Mouse (Mus musculus) gonadal fat pad, adult 2 months (tissue): ENCODE measurements at regions not wholly inside any gene's neighbourhood (a gene's known extent, or its start where the extent isn't known, plus 50 kb on each side); places are given as distances from the start of the nearest gene placed in this dataset.

Experiments used
- DNase-seq: peaks from one replicate; pipeline ENCODE4 v3.0.0-alpha.2; 2012; ENCODE audit warnings: low read depth

DNA sequence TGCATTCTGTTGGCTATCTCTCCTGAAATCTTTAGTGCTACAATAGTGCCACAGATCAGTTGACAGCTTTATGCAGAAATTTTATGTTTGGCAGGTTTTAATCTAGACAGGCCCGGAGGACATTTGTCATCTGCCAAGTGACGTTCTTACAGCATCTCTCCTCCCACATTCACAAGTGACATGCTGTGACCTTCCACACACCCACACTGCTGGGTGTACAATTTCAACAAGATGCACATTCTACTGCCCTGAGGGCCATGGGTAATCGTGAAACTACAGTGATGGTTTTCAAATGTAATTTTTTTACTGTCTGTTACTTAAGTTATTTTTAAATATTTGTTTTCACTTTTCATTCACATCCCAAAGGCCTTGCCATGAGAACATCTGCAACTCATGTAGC is 639.2 kb upstream of the Gm11114 start:
- DNase-seq = peak; percentile 26

DNA sequence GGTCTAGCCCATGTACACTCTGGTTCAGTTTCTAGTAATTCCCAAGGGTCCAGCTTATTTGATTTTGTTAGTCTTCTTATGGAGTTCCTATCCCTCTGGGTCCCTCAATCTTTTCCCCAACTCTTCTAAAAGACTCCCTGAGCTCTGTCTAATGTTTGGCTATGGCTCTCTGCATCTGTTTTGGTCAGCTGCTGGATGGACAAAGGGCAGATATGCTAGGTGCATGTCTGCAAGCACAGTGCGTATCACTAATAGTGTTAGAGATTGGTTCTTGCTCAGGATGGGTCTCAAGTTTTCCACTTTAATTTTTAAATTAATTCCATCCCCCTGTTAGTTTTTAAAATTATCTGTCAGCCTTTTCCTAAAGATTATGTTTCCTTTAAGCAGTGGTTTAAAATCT is 634.2 kb upstream of the Gm11114 start:
- no peak for DNase-seq

DNA sequence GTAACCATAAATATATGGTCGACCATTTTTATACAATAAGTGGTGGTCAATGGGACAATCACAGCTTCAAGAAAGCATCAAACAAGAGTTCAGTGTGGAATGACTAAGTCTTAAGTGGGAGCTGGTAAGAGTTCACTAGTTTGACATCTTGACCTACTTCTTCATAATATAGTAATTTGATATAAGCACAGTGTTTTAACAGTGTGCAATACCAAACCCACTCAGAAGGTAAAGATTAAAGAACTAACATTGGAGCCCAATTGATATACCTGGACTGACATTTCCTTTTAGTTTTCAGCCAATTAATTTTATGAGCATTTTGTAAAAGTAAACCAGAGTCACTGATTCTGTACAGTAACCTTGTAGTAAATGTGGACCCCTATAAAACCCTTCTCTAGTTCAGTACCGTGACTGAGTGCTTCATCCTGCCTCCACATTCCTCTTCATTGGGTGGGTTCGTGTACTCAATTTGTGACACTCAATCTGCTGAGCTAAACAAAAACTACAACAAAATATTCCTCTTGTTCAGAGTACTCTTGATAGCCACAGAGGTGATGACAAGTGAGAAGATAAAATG is 593.9 kb upstream of the Gm11114 start:
- no peak for DNase-seq

DNA sequence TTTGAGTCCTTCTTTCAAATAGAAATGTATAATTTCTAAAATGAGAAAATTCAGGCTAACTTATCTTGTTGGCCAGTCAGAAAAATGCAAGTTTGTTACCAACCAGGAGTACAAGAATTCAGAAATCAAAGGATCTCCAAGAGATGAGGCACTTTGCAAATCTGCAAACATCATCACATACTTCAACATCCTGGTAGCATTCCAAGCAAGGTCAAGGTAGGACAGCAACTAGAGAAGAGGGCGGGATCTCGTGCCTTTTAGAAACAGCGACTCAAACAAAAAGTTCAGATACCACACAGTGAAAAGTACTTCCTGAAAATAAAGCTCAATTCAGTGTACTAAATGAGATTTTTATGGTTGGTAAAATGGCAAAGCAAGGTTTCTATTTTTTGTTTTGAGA is 593.2 kb upstream of the Gm11114 start:
- DNase-seq = no peak

DNA sequence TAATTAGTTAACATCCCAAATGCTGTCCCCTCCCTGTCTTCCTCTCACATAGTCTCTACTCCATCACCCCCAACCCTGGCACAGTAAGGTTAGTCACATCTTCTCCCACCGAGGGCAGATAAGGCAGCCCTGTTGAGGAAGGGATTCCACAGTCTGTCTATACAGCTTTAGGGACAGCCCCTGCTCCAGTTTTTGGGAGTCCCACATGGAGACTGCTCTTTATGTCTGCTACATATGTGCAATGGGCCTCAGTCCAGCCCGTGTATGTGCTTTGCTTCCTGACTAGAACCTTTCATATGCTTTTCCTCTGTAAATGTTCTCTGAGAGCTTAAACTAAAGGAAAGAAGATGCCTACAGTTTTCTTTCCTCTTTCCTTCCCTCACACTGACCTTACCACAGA is 592.1 kb upstream of the Gm11114 start:
- DNase-seq = no peak

DNA sequence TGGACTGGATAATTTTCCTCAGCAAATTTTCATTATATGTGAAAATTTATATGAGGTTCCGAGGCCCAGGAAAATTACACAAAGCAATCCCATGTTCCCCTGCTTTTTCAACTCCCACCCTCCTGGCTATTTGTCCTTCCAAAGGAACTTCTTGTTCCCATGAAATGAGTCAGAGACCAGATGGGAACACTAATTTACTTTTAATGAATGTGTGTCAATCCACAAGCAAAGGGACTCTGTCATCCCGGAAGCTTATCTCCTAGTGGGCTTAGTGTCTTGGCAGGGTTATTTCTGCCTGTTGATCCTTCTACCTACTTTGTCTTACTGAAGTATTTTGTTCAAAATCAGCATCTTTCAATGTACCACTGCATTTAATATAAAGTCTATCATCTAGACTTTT is 573.3 kb upstream of the Gm11114 start:
- DNase-seq = no peak

DNA sequence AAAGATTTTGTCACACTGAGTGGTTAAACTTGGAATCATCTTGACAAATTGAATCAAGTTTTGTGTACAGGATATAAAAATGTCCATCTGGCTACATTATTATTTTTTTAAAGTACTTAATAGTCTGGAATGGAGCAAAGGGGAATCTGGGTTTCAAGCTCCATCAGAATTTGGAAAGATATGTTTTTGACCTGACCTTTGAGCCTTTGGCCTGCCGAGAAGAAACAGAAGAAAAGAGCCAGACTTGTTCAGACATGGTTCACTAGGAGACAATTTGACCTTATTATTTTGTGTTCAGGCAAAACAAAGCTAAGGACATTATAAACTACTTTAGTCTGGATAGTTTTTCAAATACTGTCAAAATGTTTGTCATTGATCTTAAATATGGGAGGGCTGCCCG is 572.2 kb upstream of the Gm11114 start:
- no peak for DNase-seq

DNA sequence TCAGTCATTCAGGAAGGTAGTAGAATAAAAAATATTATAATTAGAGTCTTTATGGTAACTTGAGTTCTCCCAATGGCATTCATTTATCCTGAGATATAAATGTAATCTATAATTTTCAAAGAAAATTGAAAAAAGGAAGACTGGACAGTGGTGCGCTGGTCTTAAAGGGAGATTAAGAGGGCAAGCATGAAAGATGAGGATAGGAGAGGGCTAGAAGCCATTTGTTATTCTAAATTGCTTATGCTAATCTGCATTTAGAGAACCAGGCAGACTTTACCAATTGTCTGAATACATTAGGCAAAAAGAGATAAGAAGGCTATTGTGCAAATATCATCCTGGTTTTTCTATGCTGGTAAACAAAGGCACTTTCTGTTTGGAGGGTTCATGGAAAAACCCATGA is 558.2 kb upstream of the Gm11114 start:
- DNase-seq = no peak

DNA sequence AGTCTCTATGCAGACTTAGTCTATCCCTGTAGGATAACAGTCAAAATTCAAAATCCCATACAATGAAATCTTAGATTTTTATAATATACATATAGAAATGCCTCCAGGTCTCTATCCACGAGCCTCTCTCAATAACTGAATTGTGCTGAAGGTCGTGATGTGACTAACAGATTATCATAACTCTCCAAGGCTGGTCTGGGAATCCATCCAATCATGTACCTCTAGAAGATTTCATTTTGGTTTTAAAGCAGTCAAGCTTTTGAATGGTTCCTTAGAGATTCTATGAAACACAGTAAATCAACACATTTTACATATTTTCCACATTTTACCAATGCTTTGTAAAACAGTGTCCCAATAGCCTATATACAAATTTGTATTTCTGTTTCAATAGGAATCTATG is 557.7 kb upstream of the Gm11114 start:
- no peak for DNase-seq

DNA sequence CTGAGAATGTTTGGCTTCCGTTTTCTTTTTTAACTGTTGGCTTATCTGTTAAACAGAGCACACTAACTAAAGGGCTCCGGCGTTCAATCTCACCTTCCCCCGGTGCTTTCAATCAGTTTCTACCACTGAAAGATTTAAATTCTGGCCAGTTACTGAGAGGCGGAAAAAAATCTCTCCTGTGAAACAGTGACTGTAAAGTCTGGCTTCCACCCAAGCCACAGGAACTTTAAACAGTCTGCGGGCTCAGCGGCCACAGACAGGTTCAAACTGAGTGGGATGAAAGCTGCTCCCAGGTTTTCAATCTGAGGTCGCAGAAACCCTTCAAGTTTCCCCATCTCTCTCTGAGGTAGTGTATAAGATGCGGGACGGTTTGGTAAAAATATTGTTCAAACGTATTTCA is 538.2 kb upstream of the Gm11114 start:
- DNase-seq = no peak

DNA sequence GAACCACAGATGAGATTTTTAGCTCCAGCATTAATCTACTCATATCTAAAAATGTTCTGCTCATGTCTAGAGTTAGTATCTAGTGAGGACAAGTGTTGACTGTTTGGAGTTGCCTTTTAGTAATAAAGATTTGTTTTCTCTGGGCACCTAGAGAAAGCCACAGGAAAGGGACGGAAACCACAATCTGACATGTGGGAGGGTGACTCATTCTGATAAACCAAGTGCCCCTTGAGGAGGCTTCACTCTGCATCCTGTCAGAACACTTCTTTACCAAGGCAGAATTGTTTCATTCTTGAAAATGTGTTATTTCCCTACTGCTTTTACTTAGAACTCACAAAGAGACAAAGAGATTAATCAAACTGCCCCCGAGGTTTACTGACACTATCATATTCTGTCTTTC is 537.4 kb upstream of the Gm11114 start:
- no peak for DNase-seq

DNA sequence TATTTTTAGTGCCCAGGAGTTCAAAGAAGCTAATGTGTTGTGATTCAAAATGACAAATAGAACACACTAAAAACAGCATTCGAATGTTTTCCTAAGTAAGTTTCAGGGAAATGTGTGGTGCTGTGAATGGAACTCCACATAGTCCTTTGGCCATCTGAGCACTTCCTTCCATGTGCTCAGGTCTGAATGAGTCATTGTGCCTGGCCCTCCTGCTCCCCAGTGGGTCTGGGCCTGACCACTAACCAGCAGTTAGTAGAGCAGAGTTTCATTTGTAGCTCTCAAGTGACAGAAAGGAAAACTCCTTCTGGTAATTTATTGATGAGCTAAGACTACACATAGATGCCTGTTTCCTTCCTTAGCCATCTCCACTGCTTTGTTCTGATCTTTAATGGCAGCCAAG is 533.4 kb upstream of the Gm11114 start:
- DNase-seq = no peak

DNA sequence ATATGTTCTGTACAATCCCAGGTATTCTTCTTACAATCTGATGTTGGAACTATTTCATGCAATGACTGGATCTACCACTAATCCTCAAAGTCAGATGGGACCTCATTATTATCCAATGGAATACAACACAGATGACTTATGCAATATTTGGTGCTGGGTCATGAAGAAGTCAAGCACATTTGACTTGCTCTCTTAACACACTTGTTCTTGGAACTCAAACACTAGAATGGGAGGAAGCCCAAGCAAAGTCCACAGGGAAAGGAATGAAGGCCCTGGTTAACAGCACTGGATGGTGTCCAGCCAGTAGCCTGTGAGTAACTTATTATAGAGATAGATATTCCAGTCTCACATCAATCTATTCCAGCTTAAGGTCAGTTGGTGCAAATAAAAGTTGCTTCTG is 486.8 kb upstream of the Gm11114 start:
- DNase-seq = no peak

DNA sequence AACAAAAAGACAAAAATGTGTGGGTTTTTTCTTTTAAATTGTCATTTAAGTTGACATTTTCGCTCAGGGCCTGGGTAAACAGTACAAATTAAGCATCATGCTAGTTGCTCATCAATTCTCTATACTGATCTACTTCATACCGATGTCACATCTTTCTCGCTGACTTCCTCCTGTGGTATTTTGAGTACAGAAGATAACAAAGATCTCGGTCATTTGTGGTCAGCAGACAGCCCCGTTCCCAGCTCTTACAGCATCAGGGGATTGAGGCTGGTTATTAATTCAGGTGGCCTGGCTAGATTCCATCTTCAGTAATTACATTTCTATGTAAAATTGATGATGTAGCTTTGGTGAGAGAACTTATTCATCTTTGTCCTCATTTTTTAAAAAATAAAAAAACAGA is 483.6 kb upstream of the Gm11114 start:
- DNase-seq = no peak

DNA sequence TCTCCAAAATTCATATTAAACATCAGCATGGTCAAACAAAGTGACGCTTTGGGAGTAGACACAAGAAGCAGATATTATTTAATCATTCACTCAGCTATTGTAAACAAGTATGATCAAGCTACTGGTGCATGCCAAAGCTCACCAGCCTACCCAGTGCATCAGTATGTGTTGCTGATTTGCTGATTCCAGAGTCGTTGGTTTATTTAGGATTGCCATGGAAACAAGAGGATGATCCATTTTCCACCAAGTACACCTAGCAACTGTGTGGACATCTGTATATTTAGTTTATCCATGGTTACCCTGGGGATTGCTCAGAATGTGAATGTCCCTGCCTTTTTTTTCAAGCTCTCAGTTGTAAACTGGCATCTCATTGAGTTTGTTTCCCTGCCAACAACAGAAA is 481.9 kb upstream of the Gm11114 start:
- no peak for DNase-seq

DNA sequence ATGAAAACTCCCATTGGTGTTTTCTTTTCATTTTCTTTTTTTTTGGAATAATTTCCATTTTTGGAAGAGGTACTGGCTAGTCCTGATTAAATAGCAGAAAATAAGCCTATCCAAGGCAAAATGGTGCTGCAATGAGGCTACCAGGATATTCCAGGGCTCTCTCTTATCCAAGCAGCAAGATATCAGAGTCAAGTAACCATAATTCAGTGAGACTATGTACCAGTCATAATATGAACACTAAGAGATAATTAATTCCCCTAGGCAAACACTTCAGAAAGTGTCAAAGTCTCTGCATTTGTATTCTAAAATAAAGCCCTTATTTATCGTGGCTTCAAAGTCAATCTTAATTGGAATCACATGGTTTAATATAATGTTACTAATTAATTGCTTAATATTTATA is 475.1 kb upstream of the Gm11114 start:
- no peak for DNase-seq

DNA sequence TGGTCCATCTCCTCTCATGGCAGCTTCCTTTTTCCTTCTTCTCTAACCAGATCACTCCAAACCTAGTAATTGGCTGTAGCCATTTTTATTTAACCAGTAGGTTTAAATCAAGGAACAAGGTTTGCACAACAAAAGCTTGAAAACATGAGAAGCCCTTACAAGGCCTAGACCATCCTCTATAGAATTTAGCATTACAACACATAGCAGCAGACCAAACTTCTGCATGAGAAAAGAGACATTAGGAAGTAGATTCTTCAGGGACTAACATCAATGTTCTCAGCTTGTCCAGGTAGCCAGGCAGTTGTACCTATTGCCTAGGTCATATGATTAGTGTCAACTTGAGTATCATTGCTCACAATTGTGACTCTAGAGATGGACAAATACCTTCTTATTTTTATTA is 468.6 kb upstream of the Gm11114 start:
- no peak for DNase-seq

DNA sequence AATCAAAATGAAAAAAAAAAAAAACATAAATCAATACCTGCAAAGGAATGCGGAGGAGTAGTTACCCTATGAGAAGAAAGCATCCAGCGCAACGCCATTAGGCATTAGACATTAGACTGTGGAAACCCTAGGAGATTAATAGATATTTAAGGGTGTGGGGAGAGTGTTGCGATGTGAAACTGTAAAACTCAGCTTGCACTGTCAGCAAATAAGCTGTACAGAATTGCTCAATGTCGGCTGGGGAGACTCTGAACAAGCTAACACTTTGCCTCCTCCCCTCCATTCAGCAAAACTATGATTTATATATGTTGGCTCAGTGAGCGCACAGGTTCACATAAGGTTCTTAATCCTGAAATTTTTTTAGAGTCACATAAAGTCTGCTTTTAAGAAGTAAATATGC is 451.0 kb upstream of the Gm11114 start:
- DNase-seq = no peak

DNA sequence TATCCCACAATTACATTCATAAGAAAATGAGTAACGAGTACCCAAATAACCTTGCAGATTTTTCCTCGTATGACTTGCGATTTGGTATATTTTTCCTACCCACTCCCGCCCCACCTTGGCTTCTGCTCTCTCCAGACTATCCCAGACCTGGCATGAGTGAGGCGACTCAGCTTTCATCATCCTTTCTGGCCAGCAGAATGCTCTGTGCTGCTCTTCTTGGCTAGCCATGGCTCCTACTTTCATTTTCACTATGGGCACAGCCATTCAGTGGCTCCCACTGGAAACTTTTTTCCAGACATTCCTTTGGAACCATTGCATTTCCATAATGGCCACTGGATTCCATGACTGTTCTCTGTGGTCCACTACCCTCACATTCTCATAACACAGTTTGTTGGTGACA is 449.1 kb upstream of the Gm11114 start:
- DNase-seq = no peak

DNA sequence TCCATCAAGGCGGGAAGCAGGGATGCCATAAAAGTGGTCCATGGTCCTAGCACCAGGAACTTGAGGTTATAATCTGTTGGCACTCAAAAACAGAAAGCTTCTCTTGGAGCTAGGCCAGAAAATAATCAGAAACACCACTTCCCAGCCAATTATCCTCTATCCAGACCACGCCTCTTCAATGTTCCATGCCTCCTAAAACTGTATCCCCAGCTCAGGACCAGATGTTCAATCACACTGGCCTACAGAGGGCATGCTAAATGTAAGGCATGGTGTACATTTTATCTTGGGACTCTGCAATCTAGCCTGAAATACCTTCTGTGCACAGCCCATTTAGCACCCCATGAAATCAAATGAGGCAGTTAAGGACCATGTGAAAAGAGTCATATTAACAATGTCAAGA is 418.4 kb upstream of the Gm11114 start:
- no peak for DNase-seq

DNA sequence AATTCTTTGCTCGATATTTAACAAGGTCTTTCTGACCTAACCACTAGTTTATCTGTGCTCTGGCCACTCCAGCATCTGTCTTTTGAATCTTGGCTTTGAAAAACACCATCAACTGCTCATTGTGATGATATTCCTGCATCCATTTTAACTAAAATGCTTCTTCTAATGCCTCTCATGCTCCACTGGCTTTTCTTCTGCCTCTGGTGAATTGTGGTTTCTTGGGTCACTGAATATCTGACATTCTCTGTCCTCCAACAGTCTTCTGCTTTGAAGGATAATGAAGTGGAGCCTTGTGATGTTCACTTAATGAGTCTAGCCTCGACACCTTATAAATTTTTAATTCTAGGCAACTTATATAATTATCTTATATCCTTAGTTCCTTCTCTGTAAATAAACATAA is 416.5 kb upstream of the Gm11114 start:
- DNase-seq = no peak

DNA sequence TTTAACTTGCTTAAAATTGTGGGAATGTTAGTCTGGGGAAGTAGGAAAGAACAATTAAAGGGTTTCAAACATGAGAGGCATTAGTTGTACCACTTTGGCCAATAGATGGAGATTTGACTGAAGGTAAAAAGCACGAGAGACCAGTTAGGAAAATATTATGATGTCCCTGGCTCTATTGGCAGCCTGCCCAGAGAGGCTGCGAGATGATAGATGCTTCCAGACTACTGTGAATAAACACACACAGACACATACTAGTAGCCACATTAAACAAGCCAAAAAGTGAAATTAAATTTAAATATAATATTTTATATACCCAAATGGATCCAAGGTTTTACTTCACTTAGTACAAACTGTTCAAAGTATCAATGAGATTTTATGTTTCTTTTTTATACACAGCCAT is 411.9 kb upstream of the Gm11114 start:
- no peak for DNase-seq

DNA sequence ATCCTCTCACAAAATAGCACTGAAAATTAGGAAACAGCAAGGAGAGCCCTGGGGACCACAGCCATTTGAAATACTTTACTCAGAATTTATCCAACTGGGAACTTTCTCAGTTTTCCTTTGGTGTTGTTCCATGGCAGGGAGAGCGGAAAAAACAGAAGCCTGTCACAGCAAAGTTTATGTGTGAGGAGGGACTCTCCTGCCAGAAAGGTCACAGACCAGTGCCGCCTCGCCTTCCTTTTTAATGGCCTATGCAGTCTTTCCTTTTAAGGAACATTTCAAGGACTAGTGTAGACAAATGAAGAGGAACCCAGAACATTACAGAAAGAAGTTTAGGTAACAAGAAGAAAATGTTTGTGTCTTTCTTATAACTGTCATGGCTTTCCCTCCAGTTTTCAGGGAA is 406.3 kb upstream of the Gm11114 start:
- DNase-seq = no peak

DNA sequence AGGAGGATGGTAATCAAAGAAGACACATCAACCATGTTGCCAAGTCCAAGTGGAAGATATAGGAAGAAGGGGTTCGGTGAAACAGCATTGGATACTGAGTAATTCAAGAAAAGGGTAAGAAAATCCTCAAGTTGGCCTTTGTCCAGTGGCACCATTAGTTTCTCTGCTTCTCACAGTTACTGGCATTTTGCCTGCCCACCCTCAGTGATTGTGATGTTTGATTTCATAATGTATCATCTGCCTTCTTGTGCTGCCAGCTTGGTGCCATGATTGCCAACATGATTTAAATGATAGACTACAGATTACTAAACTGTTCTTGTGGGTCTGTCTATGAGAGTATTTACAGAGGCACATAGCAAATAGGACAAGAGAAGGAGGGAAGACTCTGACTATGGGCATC is 399.3 kb upstream of the Gm11114 start:
- no peak for DNase-seq

DNA sequence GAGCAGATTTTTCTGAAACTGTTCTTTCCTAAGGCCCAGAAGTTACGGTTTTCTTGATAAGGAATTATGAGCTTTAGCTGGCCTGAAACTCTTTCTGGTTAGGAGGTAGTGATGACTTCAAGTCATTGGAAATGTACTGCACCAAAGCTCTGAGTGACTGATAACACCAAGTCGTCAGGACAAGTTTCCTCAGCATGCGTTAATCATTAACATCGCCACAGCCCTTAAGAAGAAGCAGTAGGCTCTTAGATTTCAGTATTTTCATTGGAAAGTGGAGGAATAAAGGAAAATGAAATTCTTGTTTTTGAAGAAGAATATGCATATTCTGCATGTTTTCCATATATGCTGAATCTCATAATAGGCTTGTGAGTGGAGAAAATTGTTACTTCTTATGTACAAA is 390.3 kb upstream of the Gm11114 start:
- no peak for DNase-seq
